Mouse (Mus musculus) limb, embryonic 14.5 days (tissue): Measurements from ENCODE around the gene Galt. TPM values are rescaled to one million over a fixed set of nuclear protein-coding genes. Genes with fewer than 3 reads are reported as not detected.

Source experiments
- polyA plus RNA-seq, 2 experiments: library from polyadenylated mRNA; depleted of rRNA in 1 of 2; stranded (reverse) in 1 of 2; unstranded in 1 of 2; fragments of >200 nt; fragmentation: Nextera tagmentation in 1 of 2; extraction: Ambion mirVana in 1 of 2; gene quantifications; 2 replicates each; pipeline versions ENCODE4 v1.2.1 to v1.2.3; 2012 to 2014

The Galt gene
- polyA plus RNA-seq, 2 experiments = 39.5 to 83.3 TPM

Other genes starting within 250 kb of the Galt start
- 0.76 and 0.78 TPM in 2 replicates for gene 1110017D15Rik, start 237.9 kb upstream of the Galt start, polyA plus RNA-seq (2012; rRNA removed)
- 0.44 and 0.50 TPM in 2 replicates for gene 1110017D15Rik, start 237.9 kb upstream of the Galt start, polyA plus RNA-seq (2014; fragmentation: Nextera tagmentation; extraction: Ambion mirVana)
- 13.7 and 19.5 TPM in 2 replicates for gene Fam219a, start 185.7 kb upstream of the Galt start, polyA plus RNA-seq (2012; rRNA removed)
- 2.4 and 2.6 TPM in 2 replicates for gene Fam219a, start 185.7 kb upstream of the Galt start, polyA plus RNA-seq (2014; fragmentation: Nextera tagmentation; extraction: Ambion mirVana)
- gene Dnaic1, start 185.5 kb upstream of the Galt start, polyA plus RNA-seq (2012; rRNA removed) = 0.78 and 0.99 TPM in 2 replicates
- gene Dnaic1, start 185.5 kb upstream of the Galt start, polyA plus RNA-seq (2014; fragmentation: Nextera tagmentation; extraction: Ambion mirVana) = 0.67 TPM in 1 of 2 replicates, not detected in the other
- gene Enho, start 114.9 kb upstream of the Galt start, polyA plus RNA-seq (2012; rRNA removed) = 15.6 and 22.3 TPM in 2 replicates
- gene Enho, start 114.9 kb upstream of the Galt start, polyA plus RNA-seq (2014; fragmentation: Nextera tagmentation; extraction: Ambion mirVana) = 12.5 and 13.1 TPM in 2 replicates
- 34.2 and 43.6 TPM in 2 replicates for gene Cntfr, start 58.1 kb upstream of the Galt start, polyA plus RNA-seq (2012; rRNA removed)
- gene Cntfr, start 58.1 kb upstream of the Galt start, polyA plus RNA-seq (2014; fragmentation: Nextera tagmentation; extraction: Ambion mirVana) = 5.3 and 5.4 TPM in 2 replicates
- 247 and 316 TPM in 2 replicates for gene Il11ra1, start 55.2 kb upstream of the Galt start, polyA plus RNA-seq (2012; rRNA removed)
- 384 and 431 TPM in 2 replicates for gene Il11ra1, start 55.2 kb upstream of the Galt start, polyA plus RNA-seq (2014; fragmentation: Nextera tagmentation; extraction: Ambion mirVana)
- 59.3 and 67.5 TPM in 2 replicates for gene Rpp25l, start 41.7 kb upstream of the Galt start, polyA plus RNA-seq (2012; rRNA removed)
- 69.8 and 76.2 TPM in 2 replicates for gene Rpp25l, start 41.7 kb upstream of the Galt start, polyA plus RNA-seq (2014; fragmentation: Nextera tagmentation; extraction: Ambion mirVana)
- 64.2 and 70.1 TPM in 2 replicates for gene Dctn3, start 32.1 kb upstream of the Galt start, polyA plus RNA-seq (2012; rRNA removed)
- gene Dctn3, start 32.1 kb upstream of the Galt start, polyA plus RNA-seq (2014; fragmentation: Nextera tagmentation; extraction: Ambion mirVana) = 99.1 and 101 TPM in 2 replicates
- 0.09 and 0.20 TPM in 2 replicates for gene Arid3c, start 24.1 kb upstream of the Galt start, polyA plus RNA-seq (2012; rRNA removed)
- 0.29 TPM in 1 of 2 replicates, not detected in the other for gene Arid3c, start 24.1 kb upstream of the Galt start, polyA plus RNA-seq (2014; fragmentation: Nextera tagmentation; extraction: Ambion mirVana)
- gene Sigmar1, start 929 bp downstream of the Galt start, polyA plus RNA-seq (2012; rRNA removed) = 79.2 and 91.4 TPM in 2 replicates
- gene Sigmar1, start 929 bp downstream of the Galt start, polyA plus RNA-seq (2014; fragmentation: Nextera tagmentation; extraction: Ambion mirVana) = 85.3 and 88.9 TPM in 2 replicates
- 96.6 and 107 TPM in 2 replicates for gene Ccl27a, start 19.0 kb downstream of the Galt start, polyA plus RNA-seq (2012; rRNA removed)
- 44.9 and 50.9 TPM in 2 replicates for gene Ccl27a, start 19.0 kb downstream of the Galt start, polyA plus RNA-seq (2014; fragmentation: Nextera tagmentation; extraction: Ambion mirVana)
- 2.8 and 12.6 TPM in 2 replicates for gene Gm21541, start 148.4 kb downstream of the Galt start, polyA plus RNA-seq (2012; rRNA removed)
- gene Gm21541, start 148.4 kb downstream of the Galt start, polyA plus RNA-seq (2014; fragmentation: Nextera tagmentation; extraction: Ambion mirVana) = 25.2 TPM in 1 of 2 replicates, not detected in the other
- 3.7 and 5.8 TPM in 2 replicates for gene Gm20878, start 186.3 kb downstream of the Galt start, polyA plus RNA-seq (2012; rRNA removed)
- 1.6 and 1.8 TPM in 2 replicates for gene Gm20878, start 186.3 kb downstream of the Galt start, polyA plus RNA-seq (2014; fragmentation: Nextera tagmentation; extraction: Ambion mirVana)
- 0.98 and 1.2 TPM in 2 replicates for gene Fam205a4, start 210.8 kb downstream of the Galt start, polyA plus RNA-seq (2012; rRNA removed)
- gene Fam205a4, start 210.8 kb downstream of the Galt start, polyA plus RNA-seq (2014; fragmentation: Nextera tagmentation; extraction: Ambion mirVana) = 0.58 and 0.66 TPM in 2 replicates